Comparison of ENCODE assay signal across 22 mouse cellular contexts in genomic region chr3:143866521-143866920, GRCm38 (mm10).
DNase-seq lines count a peak whose midpoint lies in the region; ATAC-seq lines count a peak whose summit lies in the region.
"Had no signal": no experiment of that assay in that cellular context is flagged by ENCODE, and none has a peak within 500 bp of the region (broad histone marks: within the 10 kb centered on the region; RNA-seq: fewer than 3 reads in every experiment).

No protein-coding gene starts in this region.

- no peaks in the 10 kb centered on the region for H3K36me3 ChIP-seq in forebrain, embryonic 14.5 days (ENCODE audit: control insufficient read depth, insufficient read depth, low read length)
- no peaks in the 10 kb centered on the region for H3K36me3 ChIP-seq in forebrain, embryonic 11.5 days (ENCODE audit: control insufficient read depth, insufficient read depth, low read length)
- no peaks in the 10 kb centered on the region for H3K36me3 ChIP-seq in neural tube, embryonic 11.5 days (ENCODE audit: control insufficient read depth, insufficient read depth, low read length)
- H3K36me3 ChIP-seq in neural tube, embryonic 15.5 days = no peaks in the 10 kb centered on the region
- H3K36me3 ChIP-seq in hindbrain, embryonic 16.5 days (ENCODE audit: control insufficient read depth, insufficient read depth, low read length) = no peaks in the 10 kb centered on the region
- H3K36me3 ChIP-seq: embryonic facial prominence, embryonic 12.5 days; forebrain, embryonic 12.5 days; heart, embryonic 15.5 days; limb, embryonic 12.5 days; midbrain, embryonic 13.5 days had no signal

- H3K9me3 ChIP-seq in forebrain, embryonic 14.5 days (replicated peaks; ENCODE audit: control insufficient read depth, low read length) = no peaks in the 10 kb centered on the region
- H3K9me3 ChIP-seq in forebrain, embryonic 11.5 days (ENCODE audit: control insufficient read depth, low read length) = no peaks in the 10 kb centered on the region
- no peaks in the 10 kb centered on the region for H3K9me3 ChIP-seq in neural tube, embryonic 11.5 days (ENCODE audit: control insufficient read depth, low read length)
- no peaks in the 10 kb centered on the region for H3K9me3 ChIP-seq in neural tube, embryonic 15.5 days (replicated peaks)
- no peaks in the 10 kb centered on the region for H3K9me3 ChIP-seq in hindbrain, embryonic 16.5 days (ENCODE audit: control insufficient read depth, low read length)
- H3K9me3 ChIP-seq: embryonic facial prominence, embryonic 12.5 days; forebrain, embryonic 12.5 days; heart, embryonic 15.5 days; limb, embryonic 12.5 days; midbrain, embryonic 13.5 days had no signal

- peak; percentile 12 for DNase-seq in forebrain, embryonic 14.5 days (ENCODE audit: low spot score)
- no peak for DNase-seq in forebrain, embryonic 11.5 days (ENCODE audit: low spot score)
- DNase-seq in neural tube, embryonic 11.5 days (ENCODE audit: low spot score) = no peak
- DNase-seq in cerebellum, postnatal 36 days = no peak
- DNase-seq: adrenal gland, postnatal 25 days; cerebellum, postnatal 25 days; heart, postnatal 36 days; kidney, adult 2 months; liver, postnatal 0 days; lung, postnatal 10 days; right cerebral cortex, postnatal 25 days; spleen, adult 18-20 months had no signal

- no peaks in the 10 kb centered on the region for H3K27me3 ChIP-seq in forebrain, embryonic 14.5 days (replicated peaks; ENCODE audit: control insufficient read depth, insufficient read depth, low read length)
- H3K27me3 ChIP-seq in forebrain, embryonic 11.5 days (ENCODE audit: control insufficient read depth, insufficient read depth, low read length) = no peaks in the 10 kb centered on the region
- H3K27me3 ChIP-seq in neural tube, embryonic 11.5 days (ENCODE audit: control insufficient read depth, insufficient read depth, low read length) = no peaks in the 10 kb centered on the region
- no peaks in the 10 kb centered on the region for H3K27me3 ChIP-seq in neural tube, embryonic 15.5 days (replicated peaks)
- no peaks in the 10 kb centered on the region for H3K27me3 ChIP-seq in hindbrain, embryonic 16.5 days (replicated peaks; ENCODE audit: control insufficient read depth, insufficient read depth, low read length)
- H3K27me3 ChIP-seq: embryonic facial prominence, embryonic 12.5 days; forebrain, embryonic 12.5 days; heart, embryonic 15.5 days; limb, embryonic 12.5 days; midbrain, embryonic 13.5 days had no signal

- peaks cover 8% of the 10 kb centered on the region; the same call in 1 of the 2 replicates for H3K4me1 ChIP-seq in forebrain, embryonic 14.5 days (ENCODE audit: control insufficient read depth, insufficient read depth, low read length)
- no peaks in the 10 kb centered on the region for H3K4me1 ChIP-seq in forebrain, embryonic 11.5 days (replicated peaks; ENCODE audit: control insufficient read depth, insufficient read depth, low read length)
- H3K4me1 ChIP-seq in neural tube, embryonic 11.5 days (ENCODE audit: control insufficient read depth, insufficient read depth, low read length) = 0 out of 2 replicates have a peak, but pooled peaks cover 3% of the 10 kb centered on the region
- peaks cover 8% of the 10 kb centered on the region for H3K4me1 ChIP-seq in neural tube, embryonic 15.5 days
- H3K4me1 ChIP-seq in hindbrain, embryonic 16.5 days (ENCODE audit: control insufficient read depth, insufficient read depth, low read depth, low read length) = no peaks in the 10 kb centered on the region
- H3K4me1 ChIP-seq: embryonic facial prominence, embryonic 12.5 days; heart, embryonic 15.5 days; midbrain, embryonic 13.5 days had no signal

- H3K9ac ChIP-seq in forebrain, embryonic 14.5 days (ENCODE audit: low read length) = no peak overlapping the region
- H3K9ac ChIP-seq in forebrain, embryonic 11.5 days (ENCODE audit: low read length) = no peak overlapping the region
- no peak overlapping the region for H3K9ac ChIP-seq in neural tube, embryonic 11.5 days (ENCODE audit: low read length)
- H3K9ac ChIP-seq in neural tube, embryonic 15.5 days (replicated peaks) = no peak overlapping the region
- H3K9ac ChIP-seq in hindbrain, embryonic 16.5 days (ENCODE audit: low read depth, low read length) = no peak overlapping the region
- H3K9ac ChIP-seq: embryonic facial prominence, embryonic 12.5 days; forebrain, embryonic 12.5 days; heart, embryonic 15.5 days; limb, embryonic 12.5 days; liver, postnatal 0 days; midbrain, embryonic 13.5 days had no signal

- 55% methylated on average over 4 of the region's 4 CpGs for WGBS in forebrain, embryonic 14.5 days
- 52% methylated on average over 4 of the region's 4 CpGs for WGBS in forebrain, embryonic 11.5 days
- WGBS in neural tube, embryonic 11.5 days = 55% methylated on average over 4 of the region's 4 CpGs
- WGBS in neural tube, embryonic 15.5 days = 65% methylated on average over 4 of the region's 4 CpGs
- 54% methylated on average over 4 of the region's 4 CpGs for WGBS in hindbrain, embryonic 16.5 days

- H3K27ac ChIP-seq in forebrain, embryonic 14.5 days (ENCODE audit: low read depth, low read length) = no peak overlapping the region
- no peak overlapping the region for H3K27ac ChIP-seq in forebrain, embryonic 11.5 days (ENCODE audit: low read depth, low read length)
- no peak overlapping the region for H3K27ac ChIP-seq in neural tube, embryonic 11.5 days (ENCODE audit: low read depth, low read length)
- H3K27ac ChIP-seq in neural tube, embryonic 15.5 days (replicated peaks) = no peak overlapping the region
- H3K27ac ChIP-seq in hindbrain, embryonic 16.5 days (ENCODE audit: low read depth, low read length) = no peak overlapping the region; the same call in 1 of the 2 replicates
- H3K27ac ChIP-seq: embryonic facial prominence, embryonic 12.5 days; forebrain, embryonic 12.5 days; heart, embryonic 15.5 days; kidney, postnatal 0 days; limb, embryonic 12.5 days; midbrain, embryonic 13.5 days had no signal

- H3K4me2 ChIP-seq in forebrain, embryonic 14.5 days (ENCODE audit: low read length) = no peak overlapping the region
- H3K4me2 ChIP-seq in forebrain, embryonic 11.5 days (ENCODE audit: low read depth, low read length, severe bottlenecking) = no peak overlapping the region
- H3K4me2 ChIP-seq in neural tube, embryonic 11.5 days (ENCODE audit: low read depth) = no peak overlapping the region
- H3K4me2 ChIP-seq in neural tube, embryonic 15.5 days = no peak overlapping the region
- no peak overlapping the region for H3K4me2 ChIP-seq in hindbrain, embryonic 16.5 days (ENCODE audit: low read length)
- H3K4me2 ChIP-seq: embryonic facial prominence, embryonic 12.5 days; forebrain, embryonic 12.5 days; heart, embryonic 15.5 days; limb, embryonic 12.5 days; liver, embryonic 11.5 days; midbrain, embryonic 13.5 days had no signal

- no peak for ATAC-seq in forebrain, embryonic 14.5 days
- ATAC-seq in forebrain, embryonic 11.5 days (replicated peaks; ENCODE audit: low FRiP score) = no peak
- ATAC-seq in neural tube, embryonic 11.5 days (ENCODE audit: insufficient read depth, low FRiP score, low TSS enrichment) = 0 out of 2 replicates have a peak, but pooled peaks have one; percentile 18
- ATAC-seq in neural tube, embryonic 15.5 days (ENCODE audit: low FRiP score) = no peak
- peak; percentile 83 for ATAC-seq in hindbrain, embryonic 16.5 days
- no peak for ATAC-seq in cerebellum, adult (ENCODE audit: insufficient number of reproducible peaks, low FRiP score, low TSS enrichment)
- ATAC-seq: liver, postnatal 0 days; midbrain, embryonic 13.5 days had no signal

- no peak overlapping the region for H3K4me3 ChIP-seq in forebrain, embryonic 14.5 days (ENCODE audit: low read depth, low read length)
- no peak overlapping the region for H3K4me3 ChIP-seq in forebrain, embryonic 11.5 days (ENCODE audit: low read depth, low read length)
- no peak overlapping the region for H3K4me3 ChIP-seq in neural tube, embryonic 11.5 days (ENCODE audit: low read depth, low read length)
- H3K4me3 ChIP-seq in neural tube, embryonic 15.5 days (replicated peaks) = no peak overlapping the region
- no peak overlapping the region for H3K4me3 ChIP-seq in hindbrain, embryonic 16.5 days (ENCODE audit: low read length)
- H3K4me3 ChIP-seq: embryonic facial prominence, embryonic 12.5 days; forebrain, embryonic 12.5 days; heart, embryonic 15.5 days; limb, embryonic 12.5 days; midbrain, embryonic 13.5 days had no signal

Comparison
In these comparisons a context has a peak if more than half of its experiments do, and no peak if none do; other contexts are left out.
1. ATAC-seq: peak in neural tube, embryonic 11.5 days (single experiment) and hindbrain, embryonic 16.5 days (single experiment); none in forebrain, embryonic 14.5 days (single experiment), forebrain, embryonic 11.5 days (single experiment), neural tube, embryonic 15.5 days (single experiment) and cerebellum, adult (single experiment).